Mouse (Mus musculus) CH12.LX (cell line): ENCODE measurements around the gene Gm37240.

Experiments
- CTCF ChIP-seq, 2 experiments: IDR thresholded peaks in 1 of 2; conservative IDR thresholded peaks in 1 of 2; 2 replicates each; pipeline ENCODE4 v1.5.1; 2011 to 2012; ENCODE audit warnings: low read depth in 2 of 2, low read length in 2 of 2, improper control_type of control experiment in 1 of 2, inconsistent platforms in 1 of 2, mild to moderate bottlenecking in 1 of 2, moderate library complexity in 1 of 2
- ELF1 ChIP-seq: IDR thresholded peaks from 2 replicates; pipeline ENCODE4 v1.6.1; 2014; ENCODE audit warnings: low read depth, mild to moderate bottlenecking, inconsistent platforms, low read length, improper control_type of control experiment
- EP300 ChIP-seq: IDR thresholded peaks from 2 replicates; pipeline ENCODE4 v1.6.1; 2011; ENCODE audit warnings: low read length, improper control_type of control experiment
- HCFC1 ChIP-seq: IDR thresholded peaks from 2 replicates; pipeline ENCODE4 v1.6.1; 2012; ENCODE audit warnings: low read depth, mild to moderate bottlenecking, inconsistent platforms, low read length, improper control_type of control experiment
- MAFK ChIP-seq: IDR thresholded peaks from 2 replicates; pipeline ENCODE4 v1.6.1; 2011; ENCODE audit warnings: low read length, improper control_type of control experiment; ENCODE audit not compliant: insufficient replicate concordance
- NELFE ChIP-seq: IDR thresholded peaks from 2 replicates; pipeline ENCODE4 v1.6.1; 2011; ENCODE audit warnings: low read depth, low read length, improper control_type of control experiment
- POLR2A ChIP-seq: IDR thresholded peaks from 2 replicates; pipeline ENCODE4 v1.6.1; 2011; ENCODE audit warnings: low read depth, mild to moderate bottlenecking, improper control_type of control experiment, low read length
- SMC3 ChIP-seq: IDR thresholded peaks from 2 replicates; pipeline ENCODE4 v1.6.1; 2011; ENCODE audit warnings: low read depth, low read length, improper control_type of control experiment
- ZC3H11A ChIP-seq: IDR thresholded peaks from 2 replicates; pipeline ENCODE4 v1.6.1; 2012; ENCODE audit warnings: low read depth, mild to moderate bottlenecking, inconsistent platforms, low read length, improper control_type of control experiment

- TF ChIP-seq CTCF (conservative IDR thresholded peaks at IDR 0.05 in 1 of 2, IDR thresholded peaks at IDR 0.05 in 1 of 2; ENCODE audit: low read depth in 2 of 2, low read length in 2 of 2) (peak in 1 of 2 experiments; percentile 44; a peak in 2 of 4 replicates), POLR2A (no peak), SMC3 (peak; percentile 49), HCFC1 (no peak), NELFE (no peak), EP300 (peak; percentile 67), MAFK (no peak), ZC3H11A (no peak), ELF1 (0 out of 2 replicates have a peak, but pooled peaks have one; percentile 13)
Observed at GRCm38 (mm10) chr3:84688176-84688575, 1199.1 kb downstream of the Gm37240 start.
